Mouse (Mus musculus): ENCODE results near the gene Hipk2. TPM values are rescaled to one million over a fixed set of nuclear protein-coding genes. Genes with fewer than 3 reads are reported as not detected.

Hipk2 gene
- total and polyA plus RNA-seq, 3 experiments = 3.9 to 85.1 (median 14.1) TPM

GRCm38 (mm10) chr6:38912121-38912660 lies 36.2 kb upstream of the Hipk2 start:
- DNase-seq (ENCODE audit: low read depth, low spot score) = peak; percentile 51
- H3K9ac ChIP-seq (ENCODE audit: control insufficient read depth, low read depth, low read length, poor library complexity, severe bottlenecking) = peak overlapping the region; percentile 38; the same call in 1 of the 2 replicates
- TF ChIP-seq ELF1 (IDR thresholded peaks at IDR 0.05; ENCODE audit: low read depth, low read length) (no peak), RAD21 (IDR thresholded peaks at IDR 0.05; ENCODE audit: low read depth, low read length) (no peak), ZMIZ1 (IDR thresholded peaks at IDR 0.05; ENCODE audit: low read depth, low read length) (no peak), CHD1 (IDR thresholded peaks at IDR 0.05; ENCODE audit: low read depth, low read length) (no peak), RCOR1 (IDR thresholded peaks at IDR 0.05; ENCODE audit: low read depth, low read length) (no peak), POLR2AphosphoS5 (IDR thresholded peaks at IDR 0.05; ENCODE audit: borderline replicate concordance, low read depth, low read length) (no peak), MYC (IDR thresholded peaks at IDR 0.05; ENCODE audit: low read depth, low read length) (no peak), UBTF (IDR thresholded peaks at IDR 0.05; ENCODE audit: borderline replicate concordance, insufficient read depth, low read depth, low read length) (no peak), NELFE (IDR thresholded peaks at IDR 0.05; ENCODE audit: low read depth, low read length) (no peak), MAFK (IDR thresholded peaks at IDR 0.05; ENCODE audit: borderline replicate concordance, low read depth, low read length) (no peak), SIN3A (IDR thresholded peaks at IDR 0.05; ENCODE audit: low read length) (no peak), CHD2 (IDR thresholded peaks at IDR 0.05; ENCODE audit: low read length) (no peak), KAT2A (conservative IDR thresholded peaks at IDR 0.05; ENCODE audit: low read depth, low read length) (no peak)

GRCm38 (mm10) chr6:38910828-38911559 lies 35.0 kb upstream of the Hipk2 start:
- peak; percentile 96 for DNase-seq (ENCODE audit: low read depth, low spot score)
- Histone ChIP-seq H3K9me3 (replicated peaks; ENCODE audit: insufficient read depth, low read length) (no peaks in the 10 kb centered on the region), H3K9ac (ENCODE audit: control insufficient read depth, low read depth, low read length, poor library complexity, severe bottlenecking) (peak overlapping the region; percentile 38), H3K36me3 (ENCODE audit: control insufficient read depth in 1 of 2, insufficient read depth in 2 of 2, low read length in 2 of 2) (peaks cover 0 to 37% of the 10 kb centered on the region in 2 experiments; a peak in 2 of 4 replicates), H3K27me3 (ENCODE audit: control insufficient read depth in 1 of 2, insufficient read depth in 2 of 2, low read length in 2 of 2) (no peaks in the 10 kb centered on the region), H3K79me2 (ENCODE audit: control insufficient read depth, insufficient read depth, low read length, poor library complexity) (no peaks in the 10 kb centered on the region), H3K4me3 (ENCODE audit: control insufficient read depth in 1 of 2, insufficient read depth in 1 of 2, low read depth in 2 of 2, low read length in 2 of 2) (no peak overlapping the region), H3K4me1 (ENCODE audit: control insufficient read depth in 1 of 2, insufficient read depth in 2 of 2, low read length in 2 of 2) (peaks cover 30 to 41% of the 10 kb centered on the region in 2 experiments), H3K27ac (ENCODE audit: control insufficient read depth, low read depth, low read length) (peak overlapping the region; percentile 92)
- no peak for TF ChIP-seq POLR2A (IDR thresholded peaks at IDR 0.05; ENCODE audit: control insufficient read depth in 1 of 2, insufficient read depth in 1 of 2, low read depth in 1 of 2, low read length in 2 of 2, poor library complexity in 1 of 2)
- no peak for TF ChIP-seq UBTF (IDR thresholded peaks at IDR 0.05; ENCODE audit: borderline replicate concordance, insufficient read depth, low read depth, low read length)
- peak; percentile 100 for TF ChIP-seq TCF12 (IDR thresholded peaks at IDR 0.05; ENCODE audit: low read depth, low read length)
- peak; percentile 93 for TF ChIP-seq SIN3A (IDR thresholded peaks at IDR 0.05; ENCODE audit: low read length)
- peak; percentile 72 to 96 (median 94) for TF ChIP-seq CTCF (IDR thresholded peaks at IDR 0.05 in 2 of 3, conservative IDR thresholded peaks at IDR 0.05 in 1 of 3; ENCODE audit: control insufficient read depth in 1 of 3, insufficient read depth in 1 of 3, low read depth in 2 of 3, low read length in 3 of 3, poor library complexity in 1 of 3, severe bottlenecking in 1 of 3)
- TF ChIP-seq CHD1 (IDR thresholded peaks at IDR 0.05; ENCODE audit: low read depth, low read length) = no peak
- peak; percentile 89 for TF ChIP-seq MAZ (IDR thresholded peaks at IDR 0.05; ENCODE audit: low read depth, low read length)
- peak; percentile 69 for TF ChIP-seq POLR2AphosphoS2 (IDR thresholded peaks at IDR 0.05; ENCODE audit: low read length)
- peak; percentile 85; the same call in 1 of the 2 replicates for TF ChIP-seq BHLHE40 (IDR thresholded peaks at IDR 0.05; ENCODE audit: borderline replicate concordance, low read depth, low read length)
- no peak for TF ChIP-seq POLR2AphosphoS5 (IDR thresholded peaks at IDR 0.05; ENCODE audit: borderline replicate concordance, low read depth, low read length)
- TF ChIP-seq E2F4 (IDR thresholded peaks at IDR 0.05; ENCODE audit: borderline replicate concordance, low read depth, low read length) = no peak
- no peak; the same call in 1 of the 2 replicates for TF ChIP-seq KAT2A (conservative IDR thresholded peaks at IDR 0.05; ENCODE audit: low read depth, low read length)
- no peak for TF ChIP-seq USF2 (IDR thresholded peaks at IDR 0.05; ENCODE audit: borderline replicate concordance in 1 of 2, insufficient read depth in 1 of 2, low read depth in 1 of 2, low read length in 2 of 2)
- TF ChIP-seq MAX (IDR thresholded peaks at IDR 0.05; ENCODE audit: low read length) = peak; percentile 87
- peak; percentile 51; the same call in 1 of the 2 replicates for TF ChIP-seq ZNF384 (IDR thresholded peaks at IDR 0.05; ENCODE audit: low read depth, low read length)
- TF ChIP-seq EP300 (IDR thresholded peaks at IDR 0.05; ENCODE audit: low read depth in 1 of 2, low read length in 2 of 2) = peak; percentile 100
- TF ChIP-seq ZC3H11A (IDR thresholded peaks at IDR 0.05; ENCODE audit: low read depth, low read length) = peak; percentile 96
- TF ChIP-seq GABPA (IDR thresholded peaks at IDR 0.05; ENCODE audit: low read depth, low read length) = no peak
- peak; percentile 96 for TF ChIP-seq RCOR1 (IDR thresholded peaks at IDR 0.05; ENCODE audit: low read depth, low read length)
- peak; percentile 89 for TF ChIP-seq MXI1 (IDR thresholded peaks at IDR 0.05; ENCODE audit: low read depth, low read length)
- TF ChIP-seq RAD21 (IDR thresholded peaks at IDR 0.05; ENCODE audit: low read depth, low read length) = peak; percentile 96
- TF ChIP-seq HCFC1 (IDR thresholded peaks at IDR 0.05; ENCODE audit: low read depth, low read length) = peak; percentile 57; the same call in 1 of the 2 replicates

More at GRCm38 (mm10) chr6:38912121-38912660, 36.2 kb upstream of the Hipk2 start:
- H3K27me3 ChIP-seq (ENCODE audit: control insufficient read depth in 1 of 2, insufficient read depth in 2 of 2, low read length in 2 of 2) = no peaks in the 10 kb centered on the region
- H3K9me3 ChIP-seq (replicated peaks; ENCODE audit: insufficient read depth, low read length) = no peaks in the 10 kb centered on the region
- H3K4me3 ChIP-seq (ENCODE audit: control insufficient read depth in 1 of 2, insufficient read depth in 1 of 2, low read depth in 2 of 2, low read length in 2 of 2) = no peak overlapping the region
- H3K27ac ChIP-seq (ENCODE audit: control insufficient read depth, low read depth, low read length) = peak overlapping the region; percentile 92
- peaks cover 37 to 49% of the 10 kb centered on the region in 2 experiments for H3K4me1 ChIP-seq (ENCODE audit: control insufficient read depth in 1 of 2, insufficient read depth in 2 of 2, low read length in 2 of 2)
- H3K36me3 ChIP-seq (ENCODE audit: control insufficient read depth in 1 of 2, insufficient read depth in 2 of 2, low read length in 2 of 2) = peaks cover 0 to 48% of the 10 kb centered on the region in 2 experiments; a peak in 2 of 4 replicates
- H3K79me2 ChIP-seq (ENCODE audit: control insufficient read depth, insufficient read depth, low read length, poor library complexity) = no peaks in the 10 kb centered on the region
